Mouse (Mus musculus) stomach, postnatal 0 days (tissue): ENCODE measurements around the gene Rbmxl1. TPM values are rescaled to one million over a fixed set of nuclear protein-coding genes. Genes with fewer than 3 reads are reported as not detected.

Experiments used
- ATAC-seq: fragments of 200-750 bp; cut with Nextera tagmentation; 2 replicates; pipeline ENCODE4 v1.8.0; 2017; ENCODE audit not compliant: low FRiP score, low TSS enrichment
- DNase-seq: peaks from one replicate; pipeline ENCODE4 v3.0.0-alpha.2; 2016; ENCODE audit warnings: low spot score
- H3K27ac ChIP-seq: fragments of 300-500 bp; sonication (generic); replicated peaks from 2 replicates; pipeline ENCODE4 v1.5.1; 2014; ENCODE audit warnings: mild to moderate bottlenecking, control low read depth
- H3K27me3 ChIP-seq: fragments of 300-500 bp; sonication (generic); 2 replicates; pipeline ENCODE4 v1.6.1; 2014; ENCODE audit warnings: low read length; ENCODE audit not compliant: control insufficient read depth, insufficient read depth
- H3K36me3 ChIP-seq: fragments of 300-500 bp; sonication (generic); 2 replicates; pipeline ENCODE4 v1.6.1; 2014; ENCODE audit warnings: low read length, mixed read lengths; ENCODE audit not compliant: control insufficient read depth, insufficient read depth
- H3K4me1 ChIP-seq: fragments of 300-500 bp; sonication (generic); replicated peaks from 2 replicates; pipeline ENCODE4 v1.6.1; 2014; ENCODE audit warnings: antibody characterized with exemption; ENCODE audit not compliant: control insufficient read depth, insufficient read depth
- H3K4me2 ChIP-seq: fragments of 300-500 bp; sonication (generic); replicated peaks from 2 replicates; pipeline ENCODE4 v1.6.1; 2014; ENCODE audit warnings: low read depth, mild to moderate bottlenecking, control low read depth, moderate library complexity
- H3K4me3 ChIP-seq: fragments of 300-500 bp; sonication (generic); 2 replicates; pipeline ENCODE4 v1.5.1; 2014; ENCODE audit warnings: low read depth, low read length, control low read depth
- H3K9ac ChIP-seq: fragments of 300-500 bp; sonication (generic); 2 replicates; pipeline ENCODE4 v1.6.1; 2014; ENCODE audit warnings: mild to moderate bottlenecking, low read length, control low read depth, mixed read lengths
- H3K9me3 ChIP-seq: fragments of 300-500 bp; sonication (generic); 2 replicates; pipeline ENCODE4 v1.6.1; 2016; ENCODE audit warnings: low read length; ENCODE audit not compliant: control insufficient read depth
- CTCF ChIP-seq: IDR thresholded peaks from 2 replicates; pipeline ENCODE4 v1.5.1; 2016; ENCODE audit warnings: antibody characterized with exemption, low read depth, mild to moderate bottlenecking, moderate library complexity
- EP300 ChIP-seq: optimal IDR thresholded peaks from 2 replicates; pipeline ENCODE3; 2016; ENCODE audit warnings: antibody characterized with exemption
- WGBS: fragments of 180-500 bp; shearing (Covaris S2); extraction: QIAGEN DNeasy Blood & Tissue Kit; methylation state at CpG from one replicate; pipeline ENCODE4 v1.1.7; 2014; 5-methylcytosine and 5-hydroxymethylcytosine counted together
- polyA plus RNA-seq: library from polyadenylated mRNA; unstranded; fragments of >200 nt; fragmentation: Nextera tagmentation; extraction: Ambion mirVana; gene quantifications from 2 replicates; pipeline ENCODE4 v1.2.1, GENCODE M21; 2015

Rbmxl1 gene
- polyA plus RNA-seq, 1 experiment from 2014 or later: 78.6 TPM

DNA sequence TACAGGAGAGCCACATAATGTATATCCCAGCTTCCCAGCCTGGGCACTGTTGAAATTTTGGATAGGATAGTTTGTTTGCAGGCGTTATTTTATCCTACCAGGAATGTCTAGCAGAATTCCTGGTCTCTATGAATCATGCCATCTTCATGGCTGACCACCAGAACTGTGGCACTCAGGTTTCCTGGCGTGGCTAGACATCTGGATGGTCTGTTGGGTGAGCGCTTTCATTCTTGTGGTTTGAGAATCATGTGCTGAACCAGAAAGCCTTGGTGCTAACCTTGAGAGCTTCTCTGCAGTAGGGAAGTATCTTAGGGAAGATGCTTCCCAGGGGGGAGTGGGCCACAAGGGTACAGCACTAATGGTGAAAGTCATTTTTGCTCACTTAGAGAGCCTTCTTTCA lies 6.4 kb upstream of the Rbmxl1 start:
- 89% methylated on average over 3 of the region's 3 CpGs for whole genome bisulfite sequencing
- TF ChIP-seq EP300 (no peak), CTCF (no peak)

DNA sequence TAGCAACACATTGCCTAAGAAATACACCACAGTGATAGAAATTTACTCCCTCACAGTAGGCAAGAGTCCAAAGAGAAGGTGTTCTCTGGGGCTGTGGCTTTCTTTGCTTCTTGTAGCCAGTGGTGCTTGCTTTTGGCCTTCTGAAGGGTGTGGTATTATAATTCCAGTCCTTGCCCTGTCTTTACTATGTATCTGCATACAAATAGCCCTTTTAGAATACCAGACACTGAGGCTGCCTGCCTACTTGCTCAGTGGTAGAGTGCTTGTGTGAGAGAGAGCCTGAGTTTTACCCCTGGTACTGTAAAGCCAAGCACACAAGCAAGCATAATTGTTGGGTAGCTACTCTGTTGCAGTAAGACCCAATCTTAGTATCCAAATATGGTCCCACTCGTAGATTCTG lies 6.0 kb upstream of the Rbmxl1 start:
- WGBS: 97% methylated on average over 1 of the region's 1 CpGs
- Histone ChIP-seq H3K36me3 (peaks cover 4% of the 10 kb centered on the region; the same call in 1 of the 2 replicates), H3K27me3 (no peaks in the 10 kb centered on the region), H3K27ac (no peak overlapping the region), H3K4me2 (no peak overlapping the region), H3K4me3 (no peak overlapping the region), H3K4me1 (no peaks in the 10 kb centered on the region), H3K9ac (no peak overlapping the region), H3K9me3 (no peaks in the 10 kb centered on the region)
- no peak for ATAC-seq
- no peak for DNase-seq
- TF ChIP-seq EP300: no peak
- TF ChIP-seq CTCF: no peak

More for the DNA sequence above, 6.4 kb upstream of the Rbmxl1 start:
- ATAC-seq: no peak
- Histone ChIP-seq H3K27me3 (no peaks in the 10 kb centered on the region), H3K36me3 (peaks cover 4% of the 10 kb centered on the region; the same call in 1 of the 2 replicates), H3K4me1 (no peaks in the 10 kb centered on the region), H3K4me3 (no peak overlapping the region), H3K4me2 (no peak overlapping the region), H3K27ac (no peak overlapping the region), H3K9me3 (no peaks in the 10 kb centered on the region), H3K9ac (no peak overlapping the region)
- DNase-seq: no peak

DNA sequence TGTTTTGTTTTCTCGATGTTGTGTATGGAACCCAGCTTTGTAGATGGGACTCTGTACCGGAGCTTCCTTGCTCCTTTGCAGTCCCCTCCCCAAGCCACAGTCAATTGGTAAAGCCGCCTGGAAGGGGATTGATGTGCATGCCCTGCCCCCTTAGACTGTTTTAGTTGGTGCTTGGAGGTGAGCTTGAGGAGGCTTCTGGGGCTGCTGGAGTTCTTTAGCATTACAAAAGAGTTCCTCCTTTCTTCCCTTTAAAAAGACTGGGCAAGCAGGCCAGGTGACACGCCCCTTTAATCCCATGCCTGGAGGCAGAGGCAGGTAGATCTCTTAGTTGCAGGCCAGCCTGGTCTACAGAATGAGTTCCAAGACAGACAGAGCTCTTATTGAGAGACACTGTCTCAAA lies 4.4 kb upstream of the Rbmxl1 start:
- DNase-seq: no peak

DNA sequence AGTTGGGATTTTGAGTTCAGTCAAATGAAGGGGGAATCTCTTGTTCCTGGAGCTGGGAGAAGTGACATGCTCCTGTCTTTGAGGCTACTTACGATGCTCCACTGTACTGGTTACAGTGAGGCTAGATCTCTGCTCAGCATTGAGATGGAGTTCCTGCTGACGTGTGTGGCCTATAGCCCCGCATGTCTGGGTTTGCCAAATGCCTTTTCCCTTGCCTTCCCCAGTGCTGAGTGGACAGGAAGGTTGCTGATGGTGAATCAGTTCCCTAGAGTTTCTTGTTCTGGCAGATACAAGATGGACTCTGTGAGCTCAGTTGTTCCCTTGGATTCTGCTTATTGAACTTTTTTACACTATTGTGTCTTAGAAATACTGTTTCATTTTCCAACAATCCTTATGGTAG lies 2.2 kb upstream of the Rbmxl1 start:
- Histone ChIP-seq H3K36me3 (no peaks in the 10 kb centered on the region; the same call in 1 of the 2 replicates), H3K27ac (no peak overlapping the region), H3K27me3 (no peaks in the 10 kb centered on the region), H3K4me3 (no peak overlapping the region), H3K4me2 (no peak overlapping the region), H3K9ac (no peak overlapping the region), H3K4me1 (no peaks in the 10 kb centered on the region), H3K9me3 (no peaks in the 10 kb centered on the region)
- WGBS: 56% methylated on average over 3 of the region's 3 CpGs
- DNase-seq (no peak), ATAC-seq (no peak)
- TF ChIP-seq CTCF (no peak), EP300 (no peak)

More for the DNA sequence above, 4.4 kb upstream of the Rbmxl1 start:
- ATAC-seq: no peak
- H3K4me1 ChIP-seq: no peaks in the 10 kb centered on the region
- H3K4me2 ChIP-seq: no peak overlapping the region
- H3K27ac ChIP-seq: no peak overlapping the region
- no peak overlapping the region for H3K4me3 ChIP-seq
- no peaks in the 10 kb centered on the region for H3K9me3 ChIP-seq
- TF ChIP-seq EP300 (no peak), CTCF (no peak)
- no peak overlapping the region for H3K9ac ChIP-seq
- H3K27me3 ChIP-seq: no peaks in the 10 kb centered on the region
- H3K36me3 ChIP-seq: peaks cover 4% of the 10 kb centered on the region; the same call in 1 of the 2 replicates
- 92% methylated on average over 4 of the region's 4 CpGs for WGBS

DNA sequence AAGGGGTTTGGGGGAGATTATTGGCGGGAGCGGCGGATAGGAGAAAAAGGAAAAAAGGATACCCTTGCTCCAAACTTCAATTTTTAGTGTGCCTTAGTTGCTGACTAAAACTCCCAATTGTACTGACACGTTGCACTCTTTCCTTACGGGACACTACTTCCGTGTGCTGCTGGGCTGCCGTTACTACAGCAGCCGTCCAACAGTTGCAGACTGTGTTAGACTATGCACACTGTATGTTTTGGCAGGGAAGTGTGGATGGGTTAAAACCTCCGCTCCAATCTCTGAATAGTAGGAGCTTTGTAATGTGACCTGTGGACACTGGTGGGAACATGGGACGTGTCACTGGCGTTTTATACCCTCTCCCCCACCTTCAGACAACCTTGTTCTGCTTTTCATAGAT lies 1.4 kb upstream of the Rbmxl1 start:
- Histone ChIP-seq H3K27ac (peak overlapping the region; percentile 97), H3K36me3 (no peaks in the 10 kb centered on the region; the same call in 1 of the 2 replicates), H3K27me3 (no peaks in the 10 kb centered on the region), H3K4me3 (peak overlapping the region; percentile 88), H3K4me1 (no peaks in the 10 kb centered on the region), H3K4me2 (peak overlapping the region; percentile 100), H3K9me3 (no peaks in the 10 kb centered on the region), H3K9ac (peak overlapping the region; percentile 97)
- ATAC-seq (peak; percentile 73), DNase-seq (peak; percentile 37)
- 0% methylated on average over 11 of the region's 11 CpGs for WGBS
- no peak for TF ChIP-seq EP300
- no peak for TF ChIP-seq CTCF

DNA sequence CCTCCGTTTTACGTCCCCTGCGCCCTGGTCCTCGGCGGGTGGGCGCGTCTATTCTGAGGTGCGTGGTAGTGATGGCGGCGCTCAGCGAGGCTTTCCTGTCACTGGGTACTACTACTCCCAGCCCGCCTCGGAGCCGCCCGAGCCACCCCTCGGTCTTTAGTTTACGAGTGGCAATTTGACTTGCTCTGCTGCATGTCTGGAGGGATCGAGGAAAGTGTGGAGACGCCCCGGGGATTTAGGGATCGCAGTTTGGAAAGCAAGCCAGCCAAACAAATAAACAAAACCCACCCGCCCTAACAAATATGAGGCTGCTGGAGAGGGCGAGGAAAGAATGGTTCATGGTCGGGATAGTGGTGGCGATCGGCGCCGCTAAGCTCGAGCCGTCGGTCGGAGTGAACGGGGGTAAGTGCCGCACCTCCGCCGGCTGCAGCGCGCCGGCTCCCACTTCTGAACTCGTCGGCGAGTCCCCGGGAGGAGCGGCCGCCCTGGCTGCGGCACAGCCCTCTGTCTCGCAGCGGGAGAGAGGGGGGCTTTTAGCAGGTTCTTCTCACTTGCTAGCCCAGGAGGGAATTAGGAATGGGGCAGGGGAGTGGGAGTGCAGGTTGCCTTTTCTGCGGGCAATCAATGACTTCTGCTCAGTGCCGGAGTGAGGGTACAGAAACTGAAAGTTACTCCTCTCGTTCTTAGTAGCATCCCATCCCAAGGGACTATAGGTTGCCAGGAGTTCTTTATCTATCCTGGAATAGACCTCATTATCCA lies 754 bp upstream of the Rbmxl1 start, which contains the start of gene Slc10a7:
TSS of gene Slc10a7 (plus strand) at position 74 of the 759 bp plus-strand sequence.
- under 1% methylated on average over 50 of the region's 51 CpGs for WGBS
- H3K4me3 ChIP-seq: peak within 1 kb of the TSS; percentile 88
- ATAC-seq (peak; percentile 92), DNase-seq (peak; percentile 85)
- H3K27ac ChIP-seq: peak within 1 kb of the TSS; percentile 97
- H3K4me1 ChIP-seq: no peaks in the 10 kb centered on the region
- peak within 1 kb of the TSS; percentile 97 for H3K9ac ChIP-seq
- no peaks in the 10 kb centered on the region for H3K27me3 ChIP-seq
- H3K4me2 ChIP-seq: peak within 1 kb of the TSS; percentile 100
- H3K36me3 ChIP-seq: no peaks in the 10 kb centered on the region; the same call in 1 of the 2 replicates
- TF ChIP-seq CTCF (no peak), EP300 (no peak)
- H3K9me3 ChIP-seq: no peaks in the 10 kb centered on the region
